Mouse (Mus musculus) cerebellum, adult 18-20 months (tissue): ENCODE measurements around the gene Map7d2.
"Not testable (repeated sequence)": the region's sequence is repeated elsewhere in the genome, so short reads cannot be mapped to it uniquely, and the experiment has no call there.

ENCODE experiments used
- DNase-seq, 2 experiments: peaks; one replicate each; pipeline ENCODE4 v3.0.0; 2021

Map7d2 gene

DNA sequence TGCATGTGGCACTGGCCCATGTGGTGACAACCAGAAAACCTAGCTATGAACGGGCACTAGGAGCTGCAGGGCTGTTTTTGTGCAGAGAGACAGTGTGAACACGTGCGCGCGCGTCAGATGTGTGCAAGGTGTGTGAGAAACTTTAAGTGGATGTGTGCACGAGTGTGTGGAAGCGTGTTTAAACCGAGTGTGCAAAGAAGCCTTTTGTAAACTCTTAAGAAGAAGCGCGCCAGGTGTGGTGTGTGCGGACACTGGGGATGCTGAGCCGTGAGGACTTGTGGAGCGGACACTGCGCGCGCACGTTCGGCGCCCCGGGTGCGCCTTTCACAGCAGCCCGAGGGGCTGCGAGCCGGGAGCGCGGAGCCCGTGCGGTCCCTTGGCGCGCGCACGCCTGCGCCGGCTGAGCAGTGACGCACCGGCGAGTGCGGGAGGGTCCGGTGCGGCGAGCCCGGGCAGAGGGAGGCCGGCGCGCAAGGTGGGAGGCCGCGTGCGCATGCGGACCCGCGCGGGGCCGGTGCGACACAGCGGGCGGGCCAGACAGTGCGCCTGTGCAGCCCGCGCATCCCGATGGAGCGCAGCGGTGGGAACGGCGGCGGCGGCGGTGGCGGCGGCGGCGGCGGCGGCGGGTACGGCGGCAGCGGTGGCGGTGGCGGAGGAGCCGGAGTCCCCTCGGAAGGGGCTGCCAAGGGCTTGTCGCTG is at the start of gene Map7d2:
TSS of gene Map7d2 (plus strand) at position 443 of the 699 bp plus-strand sequence.
- peak; percentile 65 to 78 for DNase-seq

DNA sequence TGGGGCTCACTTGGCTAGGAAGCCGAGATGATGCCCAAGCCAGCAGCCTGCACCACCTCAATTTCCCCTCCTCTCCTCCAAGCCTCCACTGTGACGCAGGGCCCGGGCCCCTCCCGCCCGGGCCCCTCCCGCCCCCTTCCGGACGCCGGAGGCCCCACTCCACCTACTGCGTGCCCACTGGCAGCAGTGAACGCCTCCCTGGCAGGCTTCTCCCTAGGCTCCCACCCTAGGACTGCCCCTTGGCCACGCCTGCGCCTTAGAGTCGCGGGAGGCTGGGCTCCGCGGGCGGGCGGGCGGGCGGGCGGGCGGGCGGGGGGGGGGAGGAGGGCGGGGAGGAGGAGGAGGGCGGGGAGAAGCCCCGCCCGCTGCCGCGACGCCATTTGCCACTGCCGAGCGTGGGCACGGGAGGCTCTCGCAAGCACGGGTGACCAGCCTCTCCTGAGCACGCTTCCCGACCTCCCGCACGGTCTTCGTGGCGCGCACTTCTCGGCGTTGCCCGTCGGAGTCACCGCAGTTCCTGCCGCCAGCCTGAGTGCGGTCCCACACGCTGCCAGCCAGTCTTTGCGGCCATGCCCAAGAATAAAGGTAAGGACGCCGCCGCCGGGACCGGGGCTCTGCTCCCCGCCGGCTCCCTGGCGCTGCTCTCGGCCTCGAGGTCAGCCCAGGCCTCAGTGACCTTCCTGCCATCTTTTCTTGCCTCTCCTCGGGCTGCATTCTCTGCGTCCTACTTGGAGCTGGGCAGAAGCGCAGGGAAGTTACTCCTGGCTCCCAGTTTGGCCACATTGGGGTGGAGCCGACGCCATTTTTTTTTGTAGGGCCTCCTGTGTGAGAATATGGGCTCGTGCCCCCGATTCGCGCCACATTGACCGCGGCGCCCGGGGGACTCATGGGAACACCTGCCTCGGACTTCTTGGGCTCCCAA is 42.3 kb upstream of the Map7d2 start, which contains the start of gene Eif1ax:
TSS of gene Eif1ax (plus strand) at position 348 of the 922 bp plus-strand sequence.
- peak; percentile 70 for DNase-seq

DNA sequence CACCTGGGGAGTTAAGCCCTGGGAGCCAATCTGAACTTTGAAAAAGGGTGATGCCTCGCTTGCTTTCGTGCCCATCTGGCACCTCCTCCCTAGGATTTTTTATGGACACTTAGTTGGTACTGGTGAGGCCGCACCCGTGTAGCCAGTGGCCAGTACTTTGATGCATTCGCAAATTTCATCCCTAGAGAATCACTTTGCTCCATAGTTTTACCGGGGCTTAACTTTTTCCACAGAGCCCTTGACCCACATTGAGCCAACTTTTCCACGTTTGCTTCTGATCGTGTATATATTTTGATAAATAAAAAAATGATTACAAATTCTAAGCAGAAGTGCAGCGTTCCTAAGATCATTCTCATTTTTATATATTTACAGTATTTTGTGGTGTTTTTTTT is 41.6 kb upstream of the Map7d2 start:
- no peak for DNase-seq

DNA sequence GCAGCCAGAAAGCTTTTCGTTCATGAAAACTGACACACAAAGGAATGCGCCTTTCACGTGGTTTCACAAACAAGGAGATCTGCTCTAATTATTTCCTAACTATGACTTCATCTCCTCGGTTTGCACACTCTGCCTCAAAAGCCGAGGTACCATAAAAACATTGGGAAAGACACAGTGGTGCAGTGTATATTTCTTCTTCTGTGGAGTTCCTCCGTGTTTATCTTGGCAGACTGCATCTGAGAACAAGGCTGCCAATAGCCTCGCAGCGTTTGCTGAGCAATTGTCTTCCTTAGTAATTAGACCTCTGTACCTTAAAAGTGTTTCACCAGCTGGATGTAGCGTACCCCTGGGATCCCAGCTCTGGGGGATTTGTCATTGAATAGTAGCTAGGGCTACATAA is 27.3 kb upstream of the Map7d2 start:
- DNase-seq, result no peak

DNA sequence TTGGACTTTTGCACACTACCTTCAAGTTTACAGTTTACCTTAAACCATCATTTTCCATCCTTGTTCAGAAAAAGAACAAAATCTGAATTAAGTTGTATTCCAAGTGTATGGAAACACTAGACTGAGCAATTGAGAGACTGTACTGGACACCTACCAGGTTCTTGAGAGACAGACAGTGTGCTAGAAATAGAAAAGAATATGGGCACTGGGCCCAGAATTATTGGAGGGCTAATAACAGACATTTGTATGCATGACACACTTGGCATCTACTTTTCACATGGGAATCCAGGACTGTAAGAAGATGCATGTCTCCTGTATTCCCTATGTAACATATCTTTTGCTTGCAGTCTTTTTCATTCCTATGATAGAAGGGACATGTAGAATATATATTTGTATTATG is 25.4 kb upstream of the Map7d2 start:
- peak in 1 of 2 experiments; percentile 34 for DNase-seq

DNA sequence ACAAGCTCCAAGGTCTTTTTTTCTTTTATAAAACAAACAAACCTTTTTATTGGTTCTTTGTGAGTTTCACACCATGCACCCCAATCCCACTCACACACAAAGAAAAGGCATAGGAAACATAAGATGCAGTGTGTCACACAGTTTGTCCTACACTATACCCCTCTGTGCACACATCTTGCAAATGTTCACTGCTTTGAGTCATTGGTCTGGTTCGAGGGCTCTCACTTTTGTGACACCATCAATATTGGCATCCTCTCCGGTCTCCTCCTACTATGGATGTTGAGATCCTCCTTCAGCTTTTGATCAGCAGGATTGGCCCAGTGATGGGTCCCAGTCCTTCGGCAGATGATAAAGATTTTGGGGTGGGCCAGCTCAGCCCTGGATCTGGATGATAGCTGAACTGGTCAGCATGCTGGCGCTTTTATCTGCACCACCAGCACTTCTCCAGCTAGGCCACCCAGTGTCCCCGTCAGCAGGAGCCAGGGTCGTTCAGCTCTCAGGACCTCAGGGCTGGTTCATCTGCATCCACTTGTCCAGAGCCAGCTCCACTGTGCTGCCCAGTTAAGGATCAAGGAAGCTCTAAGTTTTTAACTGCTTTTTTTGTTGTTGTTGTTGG is 23.9 kb upstream of the Map7d2 start:
- DNase-seq, result no peak

DNA sequence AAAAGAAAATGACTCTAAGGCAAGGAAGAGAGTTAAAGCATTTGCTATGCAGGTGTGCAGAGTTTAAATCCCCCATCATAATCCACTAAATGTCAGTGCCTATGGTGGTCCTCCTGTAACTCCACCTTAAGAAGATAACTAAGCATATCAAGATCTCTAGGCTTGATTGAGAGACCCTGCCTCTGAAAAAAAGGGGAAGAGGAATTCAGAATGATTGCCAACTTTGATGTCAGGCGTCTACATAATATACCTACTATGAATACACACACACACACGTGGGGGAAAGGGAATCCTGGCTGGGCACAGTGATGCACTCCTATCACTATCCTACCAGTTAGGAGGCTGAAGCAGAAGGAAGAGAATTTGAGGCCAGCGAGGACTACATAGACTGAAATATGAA is 23.1 kb upstream of the Map7d2 start:
- DNase-seq, result no peak

DNA sequence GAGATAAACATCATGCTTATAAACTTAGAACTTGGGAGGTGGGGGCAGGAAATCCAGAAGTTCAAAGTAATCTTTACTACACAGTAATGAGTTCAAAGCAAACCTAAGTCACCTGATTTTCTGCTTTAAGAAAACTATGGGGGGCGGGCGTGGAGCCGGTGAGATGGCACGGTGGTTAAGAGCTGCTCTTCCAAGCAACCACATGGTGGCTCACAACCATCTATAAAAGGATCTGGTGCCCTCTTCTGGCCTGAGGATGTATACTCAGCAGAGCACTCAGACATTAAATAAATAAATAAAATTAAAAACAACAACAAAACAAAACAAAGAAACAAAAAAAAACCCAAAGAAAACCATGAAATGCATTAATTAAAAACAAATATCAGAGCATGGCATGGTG is 5.1 kb upstream of the Map7d2 start:
- DNase-seq, result peak; percentile 26 to 48

DNA sequence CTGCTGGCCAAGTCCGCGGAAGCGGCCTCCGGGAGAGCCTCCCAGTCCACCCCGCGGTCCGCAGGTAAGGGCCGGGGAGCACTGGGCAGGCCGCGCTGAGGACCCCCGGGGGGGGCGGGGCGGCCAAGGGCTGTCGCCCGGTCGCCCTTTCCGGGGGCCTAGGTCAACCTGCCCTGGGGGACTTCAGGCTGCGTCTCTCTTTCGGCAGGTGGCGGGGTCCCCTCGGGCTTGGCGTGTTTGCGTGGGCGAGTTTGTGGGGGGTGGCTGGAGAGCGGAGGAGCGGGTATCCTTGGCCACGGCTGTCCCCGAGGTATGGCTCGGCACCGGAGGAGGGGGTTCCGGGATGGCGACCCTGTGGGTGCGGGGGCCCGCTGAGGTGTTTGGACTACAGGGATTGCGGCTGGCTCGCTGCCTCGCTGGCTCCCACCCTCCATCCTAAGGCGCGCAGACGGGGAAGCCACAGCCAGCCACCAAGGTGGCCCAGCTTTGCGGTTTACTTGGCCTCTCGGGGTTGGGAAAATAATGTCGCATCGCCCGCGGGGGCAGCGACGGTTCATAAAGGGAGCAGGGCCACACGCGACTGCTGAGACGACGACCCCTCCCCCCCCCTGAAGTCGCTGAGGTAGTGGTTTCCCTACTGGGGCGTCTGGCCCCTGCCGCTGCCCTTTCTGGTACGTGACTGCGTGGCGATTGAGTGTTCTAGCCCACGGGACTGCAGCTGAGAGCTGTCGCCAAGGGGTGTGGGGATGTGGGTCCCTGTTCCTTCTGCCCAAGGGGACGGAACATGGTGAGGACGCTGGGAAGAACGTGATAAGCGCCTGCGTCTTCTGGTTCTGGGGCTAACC is 679 bp downstream of the Map7d2 start:
- peak; percentile 26 to 37 for DNase-seq

DNA sequence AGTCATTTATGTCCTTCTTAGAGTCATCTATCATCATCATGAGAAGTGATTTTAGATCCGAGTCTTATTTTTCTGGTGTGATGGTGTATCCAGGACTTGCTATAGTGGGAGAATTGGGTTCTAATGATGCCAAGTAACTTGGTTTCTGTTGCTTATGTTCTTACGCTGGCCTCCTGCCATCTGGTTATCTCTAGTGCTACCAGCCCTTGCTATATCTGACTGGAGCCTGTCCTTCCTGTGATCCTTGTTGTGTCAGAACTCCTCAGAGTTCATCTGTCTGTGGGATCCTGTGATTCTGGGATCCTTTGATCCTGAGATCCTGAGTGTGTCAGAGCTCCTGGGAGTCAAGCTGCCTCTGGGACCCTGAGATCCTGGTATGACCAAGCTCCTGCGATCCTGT is 16.1 kb downstream of the Map7d2 start:
- not testable (repeated sequence) for DNase-seq

DNA sequence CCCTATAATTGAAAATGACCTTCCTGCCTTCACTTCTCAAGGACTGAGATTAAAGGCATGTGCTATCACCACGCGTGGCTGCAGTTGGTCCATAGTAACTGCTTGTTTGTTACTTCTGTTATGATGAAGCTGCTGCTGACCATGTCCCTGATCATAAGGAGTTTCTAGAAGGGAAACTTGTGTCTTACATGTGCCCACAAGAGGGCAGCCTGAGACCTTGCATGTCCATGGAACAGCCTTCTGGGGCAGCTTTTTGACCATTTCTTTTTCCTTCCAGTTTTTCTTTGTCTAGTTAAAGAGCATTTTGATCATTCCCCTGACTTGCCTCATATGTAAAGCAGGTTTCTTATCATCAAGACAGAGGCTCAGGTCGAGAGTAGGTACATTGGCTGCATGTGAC is 27.8 kb downstream of the Map7d2 start:
- DNase-seq, result peak; percentile 14 to 37

DNA sequence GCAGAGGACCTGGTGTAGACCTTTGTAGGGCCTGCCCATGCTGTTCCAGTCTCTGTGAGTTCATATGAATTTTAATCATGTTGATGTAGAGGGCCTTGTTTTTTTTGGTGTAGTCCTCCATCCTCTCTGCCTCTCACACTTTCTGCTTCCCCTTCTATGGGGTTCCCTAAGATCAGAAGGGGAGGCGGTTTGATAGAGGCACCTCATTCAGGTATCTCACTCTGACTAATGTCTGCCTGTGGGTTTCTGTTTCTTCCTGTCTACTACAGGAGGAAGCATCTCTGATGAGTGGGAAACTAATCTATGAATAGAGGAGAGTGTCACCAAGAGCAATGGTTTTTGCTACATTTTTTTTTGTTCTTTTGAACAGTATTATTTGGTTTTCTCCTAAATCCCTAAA is 32.8 kb downstream of the Map7d2 start:
- DNase-seq, result no peak

DNA sequence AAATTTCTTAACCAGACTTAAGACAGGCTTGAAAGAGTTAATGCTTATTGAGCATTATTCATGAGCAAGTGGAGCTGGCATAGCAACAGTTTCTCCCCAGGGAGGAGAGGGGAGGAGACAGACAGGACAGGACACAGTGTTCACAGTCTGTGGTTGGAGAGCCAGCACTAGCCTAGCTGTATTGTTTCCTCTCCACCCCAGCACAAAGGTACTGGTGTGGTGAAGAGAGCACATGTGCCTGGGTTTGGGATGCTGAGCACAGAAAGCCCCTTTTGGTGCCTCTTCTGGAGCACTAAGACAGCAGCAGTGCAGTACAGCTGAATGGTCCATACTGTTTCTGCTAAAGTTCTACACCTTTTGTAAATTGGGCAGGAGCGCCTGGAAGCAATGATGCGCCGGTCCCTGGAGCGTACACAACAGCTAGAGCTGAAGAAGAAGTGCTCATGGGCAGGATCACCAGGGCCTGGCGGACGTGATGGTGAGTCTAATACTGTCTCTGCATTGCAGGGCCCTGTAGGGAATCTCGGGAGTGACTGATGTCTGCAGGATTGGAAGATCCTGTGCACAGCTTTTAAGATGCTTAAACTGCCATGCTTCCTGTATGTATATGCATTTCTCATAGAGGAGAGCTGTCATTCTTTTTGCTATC is 44.8 kb downstream of the Map7d2 start:
- DNase-seq, result peak; percentile 13 to 20

DNA sequence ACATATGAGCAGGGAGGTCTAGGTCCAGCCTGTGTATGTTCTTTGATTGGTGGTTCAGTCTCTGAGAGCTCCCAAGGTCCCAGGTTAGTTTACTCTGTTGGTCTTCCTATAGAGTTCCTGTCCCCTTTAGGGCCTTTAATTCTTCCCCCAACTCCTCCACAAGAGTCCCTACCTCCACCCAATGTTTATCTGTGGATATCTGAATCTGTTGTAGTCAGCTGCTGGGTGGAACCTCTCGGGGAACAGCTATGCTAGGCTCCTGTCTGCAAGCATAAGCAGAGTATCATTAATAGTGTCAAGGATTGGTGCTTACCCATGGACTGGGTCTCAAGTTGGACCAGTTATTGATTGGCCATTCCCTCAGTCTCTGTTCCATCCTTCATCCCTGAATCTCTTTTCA is 60.4 kb downstream of the Map7d2 start:
- no peak for DNase-seq

DNA sequence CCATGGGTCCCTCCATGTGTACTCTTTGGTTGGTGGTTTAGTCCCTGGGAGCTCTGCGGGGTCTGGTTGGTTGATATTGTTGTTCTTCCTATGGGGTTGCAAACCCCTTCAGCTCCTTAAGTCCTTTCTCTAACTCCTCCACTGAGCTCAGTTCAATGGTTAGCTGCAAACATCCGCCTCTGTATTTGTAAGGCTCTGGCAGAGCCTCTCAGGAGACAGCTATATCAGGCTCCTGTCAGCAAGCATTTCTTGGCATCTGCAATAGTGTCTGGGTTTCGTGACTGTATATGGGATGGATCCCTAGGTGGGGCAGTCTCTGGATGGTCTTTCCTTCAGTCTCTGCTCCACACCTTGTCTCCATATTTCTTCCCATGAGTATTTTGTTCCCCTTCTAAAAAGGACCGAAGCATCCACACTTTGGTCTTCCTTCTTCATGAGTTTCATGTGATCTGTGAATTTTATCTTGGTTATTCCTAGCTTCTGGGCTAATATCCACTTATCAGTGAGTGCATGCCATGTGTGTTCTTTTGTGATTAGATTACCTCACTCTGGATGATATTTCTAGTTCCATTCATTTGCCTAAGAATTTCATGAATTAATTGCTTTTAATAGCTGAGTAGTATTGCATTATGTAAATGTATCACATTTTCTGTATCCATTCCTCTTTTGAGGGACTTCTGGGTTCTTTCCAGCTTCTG is 64.0 kb downstream of the Map7d2 start:
- DNase-seq, result not testable (repeated sequence)

DNA sequence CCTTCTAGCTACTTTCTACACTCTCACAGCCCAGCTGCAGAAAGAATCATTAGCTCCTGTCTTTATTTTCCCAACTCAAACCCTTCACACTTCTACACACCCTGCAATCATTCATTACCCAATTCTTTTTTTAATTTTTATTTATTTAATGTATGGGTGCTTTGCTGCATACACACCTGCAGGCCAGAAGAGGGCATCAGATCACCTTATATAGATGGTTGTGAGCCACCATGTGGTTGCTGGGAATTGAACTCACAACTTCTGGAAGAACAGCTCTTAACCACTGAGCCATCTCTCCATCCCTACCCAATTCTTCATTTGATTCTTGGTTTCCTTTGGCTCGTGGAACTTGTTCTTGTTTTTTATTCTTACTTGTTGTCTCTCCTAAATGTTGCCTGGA is 69.9 kb downstream of the Map7d2 start:
- DNase-seq, result no peak

DNA sequence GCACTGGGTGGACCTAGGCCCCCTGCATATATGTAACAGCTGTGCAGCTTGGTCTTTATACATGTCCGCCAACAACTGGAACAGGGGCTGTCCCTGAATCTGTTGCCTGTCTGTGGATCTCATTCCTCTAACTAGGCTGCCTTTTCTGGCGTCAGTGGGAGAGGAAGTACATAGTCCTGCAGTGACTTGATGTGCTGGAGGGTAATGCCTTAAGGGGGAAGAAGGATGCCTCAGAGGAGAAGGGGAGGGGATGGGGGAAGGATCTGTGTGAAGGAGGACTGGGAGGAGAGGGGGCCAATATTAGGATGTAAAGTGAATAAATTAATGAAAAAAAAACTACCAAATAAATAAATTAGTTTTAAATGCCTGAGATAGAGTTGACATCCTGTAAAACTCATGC is 88.8 kb downstream of the Map7d2 start:
- DNase-seq, result no peak

DNA sequence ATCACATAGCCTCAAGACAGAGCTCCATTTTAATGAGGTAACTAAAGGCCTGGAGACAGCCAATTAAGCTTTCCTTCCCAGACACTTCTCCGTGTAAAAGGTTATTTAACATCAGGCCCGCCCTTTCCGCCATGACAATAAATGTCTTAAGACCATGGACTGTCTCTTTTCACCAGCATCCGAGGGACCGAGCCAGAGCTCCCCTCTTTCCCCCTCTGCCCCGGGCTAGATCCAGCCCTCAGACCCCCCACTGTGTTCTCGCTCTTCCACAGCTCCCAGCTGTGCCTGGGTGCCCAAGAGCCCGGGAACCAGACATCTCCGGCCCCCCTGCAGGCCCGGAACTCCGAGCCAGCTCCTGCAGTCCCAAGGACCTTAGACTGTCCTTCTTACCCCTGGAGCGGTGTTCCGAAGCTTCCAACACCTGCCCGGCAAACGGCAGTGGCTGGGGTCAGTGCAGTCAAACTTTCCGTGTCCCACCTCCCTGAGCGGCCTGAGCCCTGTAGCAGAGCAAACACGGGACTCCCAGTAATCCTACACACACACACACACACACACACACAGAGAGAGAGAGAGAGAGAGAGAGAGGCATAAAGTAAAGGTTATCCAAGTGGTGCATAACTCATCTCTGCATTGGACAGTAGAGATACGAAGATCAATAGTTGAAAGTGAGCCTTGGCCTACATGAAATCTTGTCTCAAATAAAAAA is 94.1 kb downstream of the Map7d2 start:
- DNase-seq, result no peak

DNA sequence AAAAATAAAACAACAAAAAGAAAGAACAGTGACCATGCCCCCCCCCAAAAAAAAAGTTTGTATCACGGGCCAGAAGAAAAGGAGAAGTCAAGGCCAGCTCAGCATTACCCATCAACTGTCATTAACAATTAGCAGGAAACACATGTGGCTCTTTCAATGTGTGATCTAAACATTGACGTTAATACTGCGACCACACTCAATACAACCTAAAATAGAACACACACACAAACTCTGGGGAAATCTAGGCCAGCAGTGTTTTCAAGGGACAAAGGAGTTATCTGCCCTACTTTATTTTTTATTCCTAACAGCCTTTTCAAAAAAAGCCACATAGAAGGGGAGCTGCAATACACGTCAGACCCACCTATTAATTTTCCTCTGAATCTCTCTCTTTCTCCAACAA is 94.7 kb downstream of the Map7d2 start:
- DNase-seq, result no peak

DNA sequence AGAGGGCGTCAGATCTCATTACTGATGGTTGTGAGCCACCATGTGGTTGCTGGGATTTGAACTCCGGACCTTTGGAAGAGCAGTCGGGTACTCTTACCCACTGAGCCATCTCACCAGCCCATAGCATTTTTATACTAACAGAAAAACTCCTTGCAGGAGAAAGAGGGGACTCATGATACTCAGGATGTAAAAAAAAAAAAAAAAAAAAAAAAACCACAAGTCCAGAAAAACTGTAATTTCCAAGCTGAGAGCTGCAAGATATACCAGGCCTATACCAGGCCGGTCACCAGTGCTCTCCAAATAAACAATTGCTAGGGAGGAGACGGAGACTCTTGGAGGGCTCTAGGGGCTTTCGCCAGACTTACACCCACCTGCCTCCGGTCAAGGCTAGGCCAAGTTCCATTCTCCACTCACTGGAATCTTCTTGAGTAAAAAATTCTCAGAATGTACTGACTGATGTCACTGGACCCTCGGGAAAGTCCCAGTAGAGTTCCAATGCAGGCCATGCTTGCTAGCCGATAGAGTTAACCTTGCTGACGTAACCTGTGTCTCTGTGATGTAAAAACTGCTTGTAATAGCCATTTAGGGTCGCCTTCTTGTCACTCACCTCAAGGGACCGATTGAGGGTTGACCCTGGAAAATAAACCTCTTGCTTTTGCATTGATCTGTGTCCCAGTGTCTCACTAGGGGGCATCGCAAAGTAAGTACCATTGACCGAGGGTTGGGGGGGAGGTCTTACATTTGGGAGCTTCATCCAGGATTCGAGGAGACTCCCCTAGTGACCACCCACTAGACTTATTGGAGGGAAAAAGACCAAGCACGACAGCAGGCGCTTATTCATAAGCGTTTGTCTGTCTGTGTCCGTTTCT is 95.7 kb downstream of the Map7d2 start:
- no peak for DNase-seq
